Mouse (Mus musculus) left cerebral cortex, adult 18-20 months (tissue): ENCODE measurements around the gene Btbd35f10. TPM values are rescaled to one million over a fixed set of nuclear protein-coding genes. Genes with fewer than 3 reads are reported as not detected.
"Not testable (repeated sequence)": the region's sequence is repeated elsewhere in the genome, so short reads cannot be mapped to it uniquely, and the experiment has no call there.

ENCODE experiments used
- DNase-seq, 2 experiments: peaks; one replicate each; pipeline ENCODE4 v3.0.0; 2021 to 2022; ENCODE audit warnings: low spot score in 2 of 2, mixed read lengths in 1 of 2
- long read RNA-seq, 2 experiments: library from polyadenylated mRNA; stranded (forward); transcript quantifications; one replicate each; pipeline ENCODE4 v2.0.0; 2021
- total RNA-seq, 2 experiments: library from RNA; stranded (reverse); gene quantifications; 2 replicates each; pipeline ENCODE4 v1.2.3; 2021

The Btbd35f10 gene
- not detected for total RNA-seq
- long read RNA-seq, experiment 1 = 0 reads
- long read RNA-seq, experiment 2 = 0 reads

DNA sequence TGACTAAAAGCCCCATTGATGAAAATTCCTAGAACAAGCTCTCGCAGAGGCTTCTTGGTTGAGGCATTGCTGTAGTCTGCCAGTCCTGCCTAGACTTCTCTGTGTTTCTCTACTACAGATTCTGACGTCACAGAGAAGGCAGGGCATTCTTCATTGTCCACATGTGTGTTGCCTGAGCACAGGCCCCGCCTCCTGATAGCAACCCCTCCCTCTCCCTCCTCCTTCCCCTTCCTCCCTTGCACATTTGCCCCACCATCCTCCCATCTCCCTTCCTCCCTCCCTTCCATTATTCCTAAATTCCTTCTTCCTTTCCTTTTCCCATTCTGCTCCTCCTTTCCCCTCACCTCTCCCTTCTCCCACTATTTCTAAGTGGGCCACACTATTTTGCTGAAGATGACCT lies at the start of gene Btbd35f10:
Gene Btbd35f10, minus strand, starts transcription at position 101 of the 400 bp plus-strand sequence.
- DNase-seq = not testable (repeated sequence)

Other genes with a start within 250 kb of the Btbd35f10 start
- gene Btbd35f18, start 52.7 kb downstream of the Btbd35f10 start, total RNA-seq = not detected
- gene Btbd35f16, start 204.1 kb upstream of the Btbd35f10 start, total RNA-seq = not detected